Mouse (Mus musculus) neutrophil, adult 83 days (primary cell): ENCODE measurements around the gene Atg14. TPM values are rescaled to one million over a fixed set of nuclear protein-coding genes. Genes with fewer than 3 reads are reported as not detected.

Source experiments
- total RNA-seq, 2 experiments: library from RNA; stranded (reverse); gene quantifications; one replicate each; pipeline ENCODE4 v1.2.4; 2023

The Atg14 gene
- total RNA-seq = 10 to 100 TPM in 1 of 2 experiments, 1 to 10 TPM in 1; 9.7 to 10.9 TPM

DNA sequence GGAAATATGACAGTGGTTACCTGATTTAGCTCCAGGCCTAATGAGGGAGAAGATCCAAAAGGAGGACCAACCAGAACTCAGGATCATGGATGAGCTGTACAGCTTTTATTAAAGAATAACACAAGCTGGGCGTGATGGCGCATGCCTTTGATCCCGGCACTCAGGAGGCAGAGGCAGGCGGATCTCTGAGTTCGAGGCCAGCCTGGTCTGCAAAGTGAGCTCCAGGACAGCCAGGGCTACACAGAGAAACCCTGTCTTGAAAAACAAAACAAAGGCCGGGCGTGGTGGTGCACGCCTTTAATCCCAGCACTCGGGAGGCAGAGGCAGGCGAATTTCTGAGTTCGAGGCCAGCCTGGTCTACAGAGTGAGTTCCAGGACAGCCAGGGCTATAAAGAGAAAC is at the start of gene Atg14:
Gene Atg14 (minus strand): TSS at position 101 of the 400 bp plus-strand sequence.

Other genes with a start within 250 kb of the Atg14 start
- gene Lgals3, start 202.9 kb downstream of the Atg14 start, total RNA-seq = 100 to 1,000 TPM; 472 to 506 TPM
- gene Dlgap5, start 152.2 kb downstream of the Atg14 start, total RNA-seq = 10 to 100 TPM; 53.3 to 56.2 TPM
- 10 to 100 TPM; 35.0 to 37.1 TPM for gene Fbxo34, start 120.2 kb downstream of the Atg14 start, total RNA-seq
- 10 to 100 TPM; 13.1 to 17.9 TPM for gene Ktn1, start 77.8 kb upstream of the Atg14 start, total RNA-seq